Mouse (Mus musculus) cerebellum, adult 2 months (tissue): ENCODE results near the gene Zfp526. TPM values are rescaled to one million over a fixed set of nuclear protein-coding genes. Genes with fewer than 3 reads are reported as not detected.
"Not testable (repeated sequence)": the region's sequence is repeated elsewhere in the genome, so short reads cannot be mapped to it uniquely, and the experiment has no call there.

Source experiments
- DNase-seq, 2 experiments: peaks; one replicate each; pipeline ENCODE4 v3.0.0; 2021
- H3K27ac ChIP-seq: fragments of 200-500 bp; 2 replicates; pipeline ENCODE4 v1.5.1; 2012; ENCODE audit warnings: low read length, control low read depth, inconsistent platforms; ENCODE audit not compliant: insufficient read depth
- H3K27me3 ChIP-seq: fragments of 200-500 bp; 2 replicates; pipeline ENCODE4 v1.6.1; 2012; ENCODE audit warnings: inconsistent platforms, mild to moderate bottlenecking, low read length, moderate library complexity; ENCODE audit not compliant: control insufficient read depth, insufficient read depth
- H3K4me1 ChIP-seq: fragments of 200-500 bp; 2 replicates; pipeline ENCODE4 v1.6.1; 2011; ENCODE audit warnings: low read length; ENCODE audit not compliant: control insufficient read depth, insufficient read depth
- H3K4me3 ChIP-seq: fragments of 200-500 bp; replicated peaks from 2 replicates; pipeline ENCODE3; 2011; ENCODE audit warnings: mild to moderate bottlenecking, low read depth, low read length, control low read depth; ENCODE audit not compliant: insufficient read depth
- CTCF ChIP-seq: fragments of 200-500 bp; IDR thresholded peaks from 2 replicates; pipeline ENCODE4 v1.5.1; 2011; ENCODE audit warnings: low read depth, mild to moderate bottlenecking, control low read depth, low read length, moderate library complexity, borderline replicate concordance; ENCODE audit not compliant: insufficient read depth
- POLR2A ChIP-seq: fragments of 200-500 bp; IDR thresholded peaks from 2 replicates; pipeline ENCODE4 v1.6.1; 2011; ENCODE audit warnings: low read length, control low read depth, borderline replicate concordance; ENCODE audit not compliant: insufficient read depth
- WGBS: fragments of 180-500 bp; shearing (Covaris S2); methylation state at CpG from one replicate; pipeline ENCODE4 v1.1.7; 2018; 5-methylcytosine and 5-hydroxymethylcytosine counted together
- polyA plus RNA-seq: library from polyadenylated mRNA; depleted of rRNA; stranded (reverse); fragments of >200 nt; gene quantifications from 2 replicates; pipeline ENCODE4 v1.2.3, GENCODE M21; 2012

Gene Zfp526
- polyA plus RNA-seq, 1 experiment: 9.2 TPM

DNA sequence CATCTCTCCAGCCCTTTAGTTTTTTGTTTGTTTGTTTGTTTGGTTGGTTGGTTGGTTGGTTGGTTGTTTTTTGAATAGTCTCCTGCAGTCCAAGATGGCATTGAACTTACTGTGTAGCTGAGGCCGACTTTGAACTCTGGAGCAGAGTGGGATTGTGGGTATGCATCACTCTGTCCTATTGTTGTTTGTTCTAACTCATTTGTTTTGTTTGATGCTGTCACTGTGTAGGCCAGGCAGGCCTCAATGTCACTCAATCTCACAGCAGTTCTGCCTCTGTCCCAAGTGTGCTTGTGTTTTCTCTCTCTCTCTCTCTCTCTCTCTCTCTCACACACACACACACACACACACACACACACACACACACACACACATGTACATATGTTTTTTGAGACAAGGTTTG is 40.7 kb downstream of the Zfp526 start:
- no peak for TF ChIP-seq CTCF
- no peak for TF ChIP-seq POLR2A
- no peak overlapping the region for H3K27ac ChIP-seq
- no peak for DNase-seq
- H3K4me3 ChIP-seq: no peak overlapping the region
- peaks cover 2% of the 10 kb centered on the region; the same call in 1 of the 2 replicates for H3K4me1 ChIP-seq
- H3K27me3 ChIP-seq: no peaks in the 10 kb centered on the region
- WGBS: 72% methylated on average over 1 of the region's 1 CpGs

DNA sequence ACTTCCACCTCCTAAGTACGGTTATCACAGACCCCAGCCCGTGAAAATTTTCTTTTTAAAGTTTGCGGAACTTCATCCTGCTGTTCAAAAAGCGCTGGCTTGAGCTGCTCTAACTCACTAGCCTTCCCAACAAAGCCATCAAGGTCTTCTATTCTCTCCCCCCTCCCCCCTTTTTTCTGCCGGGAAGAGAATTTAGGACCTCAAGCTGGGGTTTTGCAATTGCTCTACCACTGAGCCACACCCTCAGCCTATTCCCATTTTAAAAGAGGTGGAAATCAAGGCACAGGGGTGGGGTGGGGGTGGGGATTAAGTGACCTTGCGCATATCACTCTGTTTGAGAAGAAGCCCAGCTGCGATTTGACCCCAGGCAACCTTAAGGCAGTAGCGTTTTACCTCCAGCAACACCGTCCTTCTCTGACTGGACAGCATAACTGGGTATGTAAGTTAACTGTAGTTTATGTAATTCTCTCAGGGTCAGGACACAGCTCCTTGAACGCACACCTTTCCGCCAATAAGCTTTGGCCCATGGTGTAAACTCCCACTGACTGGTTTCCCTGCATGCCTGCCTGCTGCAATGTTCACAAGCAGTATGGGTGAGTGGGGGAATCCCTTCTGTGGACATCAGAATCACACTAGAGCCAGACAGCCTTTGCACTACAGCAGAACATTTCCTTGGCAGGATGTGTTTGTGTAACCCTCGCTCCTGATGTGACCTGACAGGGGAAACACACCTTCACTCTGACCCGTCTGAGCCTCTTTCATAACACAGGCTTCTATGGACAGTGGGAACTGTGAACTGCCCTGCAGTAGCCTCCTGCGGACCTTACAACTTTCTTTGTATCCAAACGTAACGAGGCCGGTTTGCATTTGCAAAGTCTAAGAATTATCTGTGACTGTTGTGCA is 43.0 kb downstream of the Zfp526 start:
- no peak for TF ChIP-seq CTCF
- no peak for TF ChIP-seq POLR2A
- WGBS: 55% methylated on average over 17 of the region's 17 CpGs
- Histone ChIP-seq H3K4me1 (peaks cover 7% of the 10 kb centered on the region; the same call in 1 of the 2 replicates), H3K4me3 (no peak overlapping the region), H3K27ac (no peak overlapping the region), H3K27me3 (no peaks in the 10 kb centered on the region)
- peak in 1 of 2 experiments; percentile 8 for DNase-seq

- H3K4me3 ChIP-seq, H3K27ac ChIP-seq, DNase-seq, H3K27me3 ChIP-seq: not testable (repeated sequence)
- peaks cover 19% of the 10 kb centered on the region for H3K4me1 ChIP-seq
- 91% methylated on average over 5 of the region's 5 CpGs for WGBS
These were observed 44.5 kb downstream of the Zfp526 start for GRCm38 (mm10) chr7:25265743-25266142.

DNA sequence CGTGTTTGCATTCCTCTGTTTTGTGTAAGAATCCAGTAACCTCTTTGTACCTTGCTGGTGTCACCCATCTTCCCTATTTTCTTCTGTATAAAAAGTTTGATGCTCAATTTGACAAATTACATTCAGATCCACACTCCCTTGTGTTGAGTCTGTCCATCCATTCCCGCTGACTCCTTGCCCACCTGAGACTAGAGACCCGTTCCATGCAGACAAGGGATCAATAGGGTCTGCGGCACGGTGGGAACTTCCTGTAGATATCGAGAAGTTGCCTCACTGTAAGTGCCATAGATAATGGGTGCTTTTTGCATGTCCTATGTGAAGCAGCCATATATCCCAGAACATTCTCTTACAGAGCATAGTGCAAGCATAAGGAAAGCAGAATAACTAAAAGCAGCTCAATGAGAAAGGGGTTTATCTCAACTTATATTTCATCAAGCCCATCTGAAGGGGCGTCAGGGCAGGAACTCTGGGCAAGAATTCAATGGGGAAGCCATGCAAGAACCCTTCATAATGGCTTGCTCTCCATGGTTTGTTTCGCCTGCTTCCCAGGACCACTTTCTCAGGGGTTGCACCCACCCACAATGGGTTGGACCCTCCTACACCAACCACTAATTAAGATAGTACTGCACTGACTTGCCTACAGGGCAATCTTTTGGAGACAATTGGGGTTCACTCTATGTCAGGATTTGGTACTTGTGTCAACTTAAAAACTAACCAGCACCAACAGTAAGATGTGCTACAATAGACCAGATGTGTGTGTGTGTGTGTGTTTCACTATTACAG is 45.1 kb downstream of the Zfp526 start:
- no peaks in the 10 kb centered on the region for H3K27me3 ChIP-seq
- H3K4me1 ChIP-seq: peaks cover 19% of the 10 kb centered on the region
- DNase-seq: peak in 1 of 2 experiments; percentile 16
- 91% methylated on average over 8 of the region's 8 CpGs for WGBS
- TF ChIP-seq CTCF (no peak), POLR2A (no peak)
- H3K27ac ChIP-seq: no peak overlapping the region
- H3K4me3 ChIP-seq: no peak overlapping the region

DNA sequence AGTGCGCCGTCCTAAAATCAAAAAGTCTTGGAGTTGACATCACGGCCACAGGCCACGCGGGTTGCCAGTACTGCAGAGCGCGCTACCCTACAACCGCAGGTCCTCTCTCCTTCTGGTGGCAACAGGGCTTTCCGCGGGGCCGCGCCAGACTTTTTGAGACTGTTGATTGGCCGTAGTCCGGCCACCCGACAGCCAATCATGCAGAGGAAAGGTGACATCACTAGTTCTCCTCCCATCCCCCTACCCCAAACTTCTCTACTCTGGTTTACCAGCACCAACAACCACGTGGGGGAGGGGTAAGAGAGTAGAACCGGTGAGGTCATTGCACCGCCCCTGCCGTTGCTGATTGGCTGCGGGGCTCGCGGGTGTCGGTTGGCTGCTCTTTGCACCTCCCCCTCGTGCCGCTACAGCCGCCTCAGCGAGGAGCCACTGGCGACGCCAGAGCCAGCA is 46.1 kb downstream of the Zfp526 start, which contains the start of gene Cic:
Gene Cic, plus strand, starts transcription at position 404 of the 450 bp plus-strand sequence.
- WGBS: under 1% methylated on average over 29 of the region's 29 CpGs
- TF ChIP-seq POLR2A: peak; percentile 41; the same call in 1 of the 2 replicates
- no peak for TF ChIP-seq CTCF
- H3K27ac ChIP-seq: peak within 1 kb of the TSS; percentile 99
- peaks cover 19% of the 10 kb centered on the region for H3K4me1 ChIP-seq
- no peaks in the 10 kb centered on the region for H3K27me3 ChIP-seq
- DNase-seq: peak in 1 of 2 experiments; percentile 100
- H3K4me3 ChIP-seq: peak within 1 kb of the TSS; percentile 96

- Histone ChIP-seq H3K27ac (peak overlapping the region; percentile 99), H3K4me3 (peak overlapping the region; percentile 96), H3K4me1 (peaks cover 19% of the 10 kb centered on the region), H3K27me3 (no peaks in the 10 kb centered on the region)
- peak; percentile 99 to 100 for DNase-seq
- WGBS: under 1% methylated on average over 33 of the region's 33 CpGs
- TF ChIP-seq POLR2A (0 out of 2 replicates have a peak, but pooled peaks have one; percentile 13), CTCF (no peak)
These were observed 46.7 kb downstream of the Zfp526 start for GRCm38 (mm10) chr7:25267751-25268463.

DNA sequence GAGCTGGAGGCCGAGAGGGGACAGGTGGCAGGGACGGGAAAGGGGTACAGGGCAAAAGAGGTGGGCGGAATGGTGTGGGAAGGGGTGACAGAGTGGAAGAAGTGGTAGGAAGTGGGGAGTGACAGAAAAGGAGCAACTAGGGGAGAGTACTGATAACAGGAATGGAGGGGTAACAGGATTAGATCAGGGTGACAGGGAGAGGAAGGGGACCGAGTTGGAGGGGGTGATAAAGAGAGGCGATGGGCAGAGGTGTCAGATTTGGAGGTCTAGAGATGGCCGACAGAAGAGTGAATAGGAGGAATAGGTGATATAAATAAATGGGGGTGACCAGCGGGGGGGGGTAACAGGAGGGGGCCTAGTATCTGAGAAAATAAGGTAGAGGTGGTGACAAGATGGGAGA is 47.4 kb downstream of the Zfp526 start:
- Histone ChIP-seq H3K27me3 (no peaks in the 10 kb centered on the region), H3K4me3 (peak overlapping the region; percentile 96), H3K4me1 (peaks cover 19% of the 10 kb centered on the region), H3K27ac (peak overlapping the region; percentile 68)
- TF ChIP-seq POLR2A: no peak
- no peak for TF ChIP-seq CTCF
- WGBS: under 1% methylated on average over 7 of the region's 7 CpGs
- DNase-seq: peak in 1 of 2 experiments; percentile 35
